Mouse (Mus musculus) erythroblast, embryonic 14.5 days (primary cell): ENCODE data around the gene Tspan13. TPM values are rescaled to one million over a fixed set of nuclear protein-coding genes. Genes with fewer than 3 reads are reported as not detected.

Experiments used
- H3K27me3 ChIP-seq: 2 replicates; pipeline ENCODE4 v1.6.1; 2012; ENCODE audit warnings: inconsistent platforms; ENCODE audit not compliant: control insufficient read depth
- H3K36me3 ChIP-seq: 2 replicates; pipeline ENCODE4 v1.6.1; 2012; ENCODE audit warnings: mild to moderate bottlenecking, inconsistent platforms; ENCODE audit not compliant: control insufficient read depth
- H3K4me1 ChIP-seq: 2 replicates; pipeline ENCODE4 v1.6.1; 2012; ENCODE audit warnings: inconsistent platforms; ENCODE audit not compliant: control insufficient read depth
- H3K4me3 ChIP-seq: replicated peaks from 2 replicates; pipeline ENCODE3; 2012; ENCODE audit warnings: moderate library complexity, mild to moderate bottlenecking, inconsistent platforms
- H3K9me3 ChIP-seq: 2 replicates; pipeline ENCODE4 v1.6.1; 2012; ENCODE audit warnings: low read length, inconsistent platforms, mixed read lengths; ENCODE audit not compliant: control insufficient read depth
- GATA1 ChIP-seq: IDR thresholded peaks from 2 replicates; pipeline ENCODE4 v1.6.1; 2012; ENCODE audit warnings: low read length, inconsistent platforms, mixed read lengths
- TAL1 ChIP-seq: IDR thresholded peaks from 3 replicates; pipeline ENCODE4 v1.6.1; 2012; ENCODE audit warnings: low read length, inconsistent platforms, mixed read lengths
- polyA plus RNA-seq: library from polyadenylated mRNA; stranded (reverse); fragments of >175 nt; gene quantifications from 2 replicates; pipeline ENCODE4 v1.2.3, GENCODE M21; 2012

The Tspan13 gene
- polyA plus RNA-seq, 1 experiment, result 2.3 TPM

- H3K36me3 ChIP-seq, result no peaks in the 10 kb centered on the region
- no peaks in the 10 kb centered on the region for H3K4me1 ChIP-seq
- H3K27me3 ChIP-seq, result no peaks in the 10 kb centered on the region
- H3K4me3 ChIP-seq, result no peak overlapping the region
- no peaks in the 10 kb centered on the region for H3K9me3 ChIP-seq
- TF ChIP-seq TAL1 (no peak), GATA1 (no peak)
These were observed 15.4 kb upstream of the Tspan13 start for GRCm38 (mm10) chr12:36057699-36058098.

- Histone ChIP-seq H3K36me3 (no peaks in the 10 kb centered on the region), H3K4me3 (no peak overlapping the region), H3K9me3 (no peaks in the 10 kb centered on the region), H3K27me3 (no peaks in the 10 kb centered on the region), H3K4me1 (peaks cover 3% of the 10 kb centered on the region)
- TF ChIP-seq GATA1, result no peak
- TF ChIP-seq TAL1, result no peak
These were observed 8.0 kb upstream of the Tspan13 start for GRCm38 (mm10) chr12:36050276-36050675.

GRCm38 (mm10) chr12:36047593-36047992, 5.3 kb upstream of the Tspan13 start:
- H3K27me3 ChIP-seq, result no peaks in the 10 kb centered on the region

GRCm38 (mm10) chr12:36046196-36046595, 3.9 kb upstream of the Tspan13 start:
- Histone ChIP-seq H3K36me3 (no peaks in the 10 kb centered on the region), H3K4me3 (no peak overlapping the region), H3K27me3 (no peaks in the 10 kb centered on the region; the same call in 1 of the 2 replicates), H3K9me3 (no peaks in the 10 kb centered on the region), H3K4me1 (peaks cover 17% of the 10 kb centered on the region)
- TF ChIP-seq TAL1 (no peak), GATA1 (no peak)

More at GRCm38 (mm10) chr12:36047593-36047992, 5.3 kb upstream of the Tspan13 start:
- TF ChIP-seq GATA1, result no peak
- TF ChIP-seq TAL1, result no peak
- Histone ChIP-seq H3K36me3 (no peaks in the 10 kb centered on the region), H3K9me3 (no peaks in the 10 kb centered on the region), H3K4me1 (peaks cover 4% of the 10 kb centered on the region), H3K4me3 (no peak overlapping the region)

GRCm38 (mm10) chr12:36044691-36045090, 2.4 kb upstream of the Tspan13 start:
- TF ChIP-seq TAL1 (no peak), GATA1 (no peak)
- Histone ChIP-seq H3K9me3 (no peaks in the 10 kb centered on the region), H3K27me3 (no peaks in the 10 kb centered on the region; the same call in 1 of the 2 replicates), H3K4me1 (peaks cover 26% of the 10 kb centered on the region), H3K4me3 (no peak overlapping the region), H3K36me3 (no peaks in the 10 kb centered on the region)

GRCm38 (mm10) chr12:36041703-36042347, 475 bp downstream of the Tspan13 start:
- H3K36me3 ChIP-seq, result no peaks in the 10 kb centered on the region
- no peaks in the 10 kb centered on the region for H3K9me3 ChIP-seq
- H3K4me1 ChIP-seq, result peaks cover 28% of the 10 kb centered on the region
- no peak for TF ChIP-seq TAL1
- peak overlapping the region; percentile 82 for H3K4me3 ChIP-seq
- H3K27me3 ChIP-seq, result no peaks in the 10 kb centered on the region; the same call in 1 of the 2 replicates

- no peak for TF ChIP-seq GATA1
- no peaks in the 10 kb centered on the region; the same call in 1 of the 2 replicates for H3K27me3 ChIP-seq
- H3K9me3 ChIP-seq, result no peaks in the 10 kb centered on the region
- H3K4me1 ChIP-seq, result peaks cover 26% of the 10 kb centered on the region
- H3K36me3 ChIP-seq, result no peaks in the 10 kb centered on the region
- H3K4me3 ChIP-seq, result peak overlapping the region; percentile 82
These were observed 1.1 kb downstream of the Tspan13 start for GRCm38 (mm10) chr12:36041281-36041589.

- TF ChIP-seq GATA1 (no peak), TAL1 (no peak)
- Histone ChIP-seq H3K9me3 (no peaks in the 10 kb centered on the region), H3K36me3 (no peaks in the 10 kb centered on the region), H3K4me1 (peaks cover 25% of the 10 kb centered on the region), H3K4me3 (peak overlapping the region; percentile 82), H3K27me3 (no peaks in the 10 kb centered on the region; the same call in 1 of the 2 replicates)
These were observed 1.6 kb downstream of the Tspan13 start for GRCm38 (mm10) chr12:36040571-36041280.

GRCm38 (mm10) chr12:36039541-36040084, 2.7 kb downstream of the Tspan13 start:
- H3K4me1 ChIP-seq, result peaks cover 25% of the 10 kb centered on the region
- no peaks in the 10 kb centered on the region for H3K36me3 ChIP-seq
- no peaks in the 10 kb centered on the region for H3K9me3 ChIP-seq
- H3K27me3 ChIP-seq, result no peaks in the 10 kb centered on the region; the same call in 1 of the 2 replicates
- no peak for TF ChIP-seq TAL1
- TF ChIP-seq GATA1, result no peak
- H3K4me3 ChIP-seq, result no peak overlapping the region
